Mouse (Mus musculus): ENCODE data around the gene Il24. TPM values are rescaled to one million over a fixed set of nuclear protein-coding genes. Genes with fewer than 3 reads are reported as not detected.

Il24 gene
- polyA plus RNA-seq, 1 experiment: not detected

DNA sequence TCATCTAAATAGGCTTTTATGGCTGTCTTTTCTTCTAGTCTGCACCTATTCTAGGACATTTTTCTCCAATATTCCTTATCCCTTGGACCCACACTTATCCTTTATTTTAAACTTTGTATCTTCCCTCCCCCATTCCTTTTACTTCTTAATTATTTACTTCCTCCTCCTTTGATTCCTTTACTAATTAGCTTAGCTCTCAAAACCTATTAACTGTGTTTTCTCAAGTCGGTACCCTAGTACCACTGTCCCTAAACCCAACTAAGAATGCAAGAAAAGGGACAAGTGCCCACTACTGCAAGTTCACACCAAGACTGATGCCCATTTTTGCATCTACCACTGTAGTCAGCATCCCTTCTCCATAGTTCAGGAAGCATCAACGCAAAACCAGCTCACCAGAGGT is 31.5 kb downstream of the Il24 start:
- DNase-seq (ENCODE audit: extremely low spot score in 1 of 2, low spot score in 1 of 2): no peak

DNA sequence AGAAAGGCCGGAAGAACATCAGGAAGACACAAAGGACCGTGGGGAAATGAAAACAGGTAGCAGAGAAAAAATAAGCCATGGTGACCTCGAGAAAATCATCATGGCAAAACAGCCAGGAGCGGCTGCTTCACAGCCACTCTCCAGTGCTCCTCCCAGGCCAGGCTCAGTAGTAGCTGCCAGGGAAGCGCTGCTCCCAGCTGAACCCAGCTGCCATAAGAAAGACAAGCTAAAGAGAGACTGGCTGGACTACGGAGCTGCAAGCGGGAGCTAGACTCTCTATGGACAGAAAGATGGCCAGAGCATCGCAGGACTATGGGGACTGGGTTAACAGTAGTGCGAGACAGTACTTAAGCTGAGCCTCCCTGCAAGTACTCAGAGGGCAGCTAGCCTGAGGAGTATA is 32.4 kb downstream of the Il24 start:
- DNase-seq (ENCODE audit: extremely low spot score in 1 of 2, low spot score in 1 of 2): no peak

DNA sequence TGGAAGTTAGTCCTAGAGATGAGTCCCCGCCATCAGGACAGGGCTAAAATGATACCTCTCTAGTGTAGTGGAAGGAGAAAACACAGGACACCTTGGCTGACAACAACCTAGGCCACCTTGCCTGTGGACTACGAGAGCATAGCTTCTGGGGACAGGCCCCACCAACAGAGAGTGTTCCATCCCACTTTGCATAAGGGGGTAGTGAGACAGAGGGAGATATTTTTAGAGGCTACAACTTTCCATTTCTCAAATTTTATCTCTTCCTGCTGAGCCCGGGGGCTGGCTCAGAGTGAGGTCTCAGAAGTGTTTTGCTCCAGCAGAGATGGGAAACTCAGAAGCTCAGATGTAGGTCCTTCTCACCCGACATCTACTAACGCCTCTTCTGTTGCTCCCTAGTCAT is 36.8 kb downstream of the Il24 start:
- no peak for DNase-seq (ENCODE audit: extremely low spot score in 1 of 2, low spot score in 1 of 2)

DNA sequence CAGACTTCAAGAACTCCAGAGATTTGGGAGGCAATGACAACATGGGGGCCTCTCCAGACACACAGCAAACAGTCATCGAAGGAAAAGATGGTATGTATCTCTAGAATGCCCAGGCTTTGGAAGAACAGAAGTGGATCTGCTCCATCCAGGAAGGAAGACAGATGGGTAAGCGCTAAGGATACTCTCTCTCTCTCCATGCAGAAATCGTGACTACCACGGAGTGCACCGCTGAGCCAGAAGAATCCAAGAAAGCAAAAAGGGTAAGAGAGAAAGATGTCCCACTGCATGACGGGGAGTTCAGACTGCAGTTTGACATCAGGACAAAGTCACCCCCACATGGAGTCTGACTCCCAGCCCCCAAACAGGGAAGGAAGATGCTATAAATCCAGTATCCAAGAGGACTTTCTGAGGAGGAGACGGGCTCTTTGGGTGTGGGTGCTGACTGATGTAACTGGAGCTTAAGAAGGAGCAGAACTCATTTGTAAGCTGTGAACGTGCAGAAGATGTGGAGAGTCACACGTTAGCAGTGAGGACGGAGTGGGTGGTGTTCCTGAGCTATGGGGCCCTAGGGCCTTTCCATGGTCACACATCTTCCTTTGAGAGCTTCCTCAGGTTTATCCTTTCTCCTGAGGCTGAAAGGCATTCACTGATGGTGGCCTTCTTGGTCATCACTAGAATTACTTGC is 37.6 kb downstream of the Il24 start:
- peak; percentile 12 to 44 for DNase-seq (ENCODE audit: extremely low spot score in 1 of 2, low spot score in 1 of 2)

DNA sequence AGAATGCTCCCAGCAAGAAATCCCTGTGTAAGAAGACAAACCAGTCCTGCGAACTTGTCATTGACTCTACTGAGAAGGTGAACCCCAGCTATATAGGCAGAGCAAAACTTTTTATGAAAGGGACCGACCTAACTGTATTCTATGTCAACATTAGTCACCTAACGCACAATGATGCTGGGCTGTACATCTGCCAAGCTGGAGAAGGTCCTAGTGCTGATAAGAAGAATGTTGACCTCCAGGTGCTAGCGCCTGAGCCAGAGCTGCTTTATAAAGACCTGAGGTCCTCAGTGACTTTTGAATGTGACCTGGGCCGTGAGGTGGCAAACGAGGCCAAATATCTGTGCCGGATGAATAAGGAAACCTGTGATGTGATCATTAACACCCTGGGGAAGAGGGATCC is 42.7 kb downstream of the Il24 start:
- no peak for DNase-seq (ENCODE audit: extremely low spot score in 1 of 2, low spot score in 1 of 2)

DNA sequence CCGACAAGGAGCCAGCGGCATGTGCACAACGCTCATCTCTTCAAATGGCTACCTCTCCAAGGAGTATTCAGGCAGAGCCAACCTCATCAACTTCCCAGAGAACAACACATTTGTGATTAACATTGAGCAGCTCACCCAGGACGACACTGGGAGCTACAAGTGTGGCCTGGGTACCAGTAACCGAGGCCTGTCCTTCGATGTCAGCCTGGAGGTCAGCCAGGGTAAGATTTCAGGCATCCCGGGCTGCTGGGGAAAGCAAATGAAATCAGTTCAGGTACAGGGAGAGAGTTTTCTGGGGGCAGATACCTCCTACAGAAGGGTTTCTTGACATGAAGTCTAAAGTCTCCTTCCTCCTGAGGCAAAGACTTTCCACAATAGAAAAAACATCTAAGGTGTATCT is 45.6 kb downstream of the Il24 start:
- DNase-seq (ENCODE audit: extremely low spot score in 1 of 2, low spot score in 1 of 2): no peak

DNA sequence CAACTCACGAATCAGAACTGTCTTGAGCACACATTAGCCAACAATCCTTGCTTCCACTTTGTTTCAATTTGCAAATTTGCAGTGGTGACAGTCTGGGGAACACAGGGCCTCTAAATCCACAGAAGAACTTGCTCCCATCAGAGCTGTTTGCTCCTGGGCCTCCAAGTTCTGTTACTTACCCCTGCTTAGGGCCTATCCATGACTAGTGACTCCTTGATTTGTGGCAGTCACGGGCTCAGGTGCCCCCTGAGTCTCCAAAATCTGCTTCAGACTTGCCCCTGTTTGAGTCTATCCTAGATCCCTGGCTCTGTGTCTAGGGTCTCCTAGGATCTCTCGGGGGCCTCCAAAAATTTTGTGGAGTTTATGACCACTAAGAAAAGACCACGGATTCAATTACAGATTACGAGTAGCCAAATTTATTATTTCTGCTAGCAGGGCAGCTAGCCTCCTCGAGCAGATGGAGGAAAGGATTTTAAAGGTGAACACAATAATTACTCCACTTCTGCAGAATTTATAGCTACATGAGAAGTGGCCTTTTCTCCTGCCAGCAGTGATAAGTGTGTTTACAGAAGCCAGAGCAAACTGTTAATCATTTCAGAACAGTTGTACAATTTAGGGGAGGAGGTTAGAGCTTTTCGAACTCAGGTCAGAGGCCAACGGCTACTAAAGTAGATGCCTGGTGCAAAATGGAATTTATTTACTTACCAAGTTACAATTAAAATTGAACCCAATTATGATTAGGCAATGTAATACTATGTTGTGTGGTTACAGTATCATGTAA is 46.5 kb downstream of the Il24 start:
- no peak for DNase-seq (ENCODE audit: extremely low spot score in 1 of 2, low spot score in 1 of 2)

DNA sequence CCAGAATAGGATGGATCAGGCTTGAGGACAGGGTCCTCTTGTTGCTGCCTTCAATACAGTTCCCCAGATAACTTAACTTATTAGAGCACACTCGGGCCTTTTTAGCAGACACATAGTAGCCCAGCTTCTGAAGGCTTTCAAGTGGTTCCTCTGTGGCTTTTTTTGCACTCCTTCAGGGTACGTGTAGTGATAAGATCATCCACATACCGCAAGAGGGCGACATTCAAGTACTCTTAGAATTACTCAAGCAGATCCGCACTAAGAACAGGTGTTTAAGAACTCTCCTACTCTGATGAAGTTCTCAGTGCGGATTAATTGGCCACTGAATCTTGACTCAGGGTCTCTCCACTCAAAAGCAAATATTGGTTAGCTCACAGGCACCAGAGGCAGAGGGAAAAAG is 49.0 kb downstream of the Il24 start:
- peak in 1 of 2 experiments; percentile 20 for DNase-seq (ENCODE audit: extremely low spot score in 1 of 2, low spot score in 1 of 2)

DNA sequence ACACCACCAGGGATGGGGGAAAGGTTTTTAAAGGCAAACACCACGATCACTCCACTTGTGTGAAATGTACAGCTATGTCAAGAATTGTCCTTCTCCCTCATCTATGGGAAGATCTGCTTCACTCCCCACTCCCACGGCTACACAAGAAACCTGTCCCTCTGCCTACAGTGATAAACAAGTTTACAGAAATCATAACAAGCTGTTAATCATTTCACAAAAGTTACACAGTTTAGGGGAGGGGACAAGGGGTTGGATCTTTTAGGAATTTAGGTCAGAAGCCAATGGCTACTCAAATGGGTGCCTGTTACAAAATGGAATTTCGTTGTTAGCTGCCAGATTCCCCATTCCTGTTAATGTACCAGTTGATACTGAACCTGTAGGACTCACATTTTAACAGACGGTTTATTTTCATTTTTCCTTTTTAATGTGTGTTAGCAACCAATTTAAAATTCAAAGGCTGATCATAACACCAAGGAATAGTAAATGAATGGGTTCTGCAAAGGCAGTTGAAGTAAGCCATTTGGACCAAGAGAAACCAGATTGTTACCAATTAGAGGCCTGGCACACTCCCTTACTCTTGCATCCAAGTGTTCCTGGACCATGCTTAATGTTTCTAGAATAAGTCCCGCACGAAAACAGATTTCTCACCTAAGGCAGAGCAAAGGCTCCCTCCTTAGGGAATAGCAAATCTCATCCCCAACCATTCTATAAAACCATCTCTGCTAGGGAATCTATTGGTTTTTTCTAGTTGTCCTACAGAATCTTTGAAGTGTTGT is 51.9 kb downstream of the Il24 start:
- no peak for DNase-seq (ENCODE audit: extremely low spot score in 1 of 2, low spot score in 1 of 2)

DNA sequence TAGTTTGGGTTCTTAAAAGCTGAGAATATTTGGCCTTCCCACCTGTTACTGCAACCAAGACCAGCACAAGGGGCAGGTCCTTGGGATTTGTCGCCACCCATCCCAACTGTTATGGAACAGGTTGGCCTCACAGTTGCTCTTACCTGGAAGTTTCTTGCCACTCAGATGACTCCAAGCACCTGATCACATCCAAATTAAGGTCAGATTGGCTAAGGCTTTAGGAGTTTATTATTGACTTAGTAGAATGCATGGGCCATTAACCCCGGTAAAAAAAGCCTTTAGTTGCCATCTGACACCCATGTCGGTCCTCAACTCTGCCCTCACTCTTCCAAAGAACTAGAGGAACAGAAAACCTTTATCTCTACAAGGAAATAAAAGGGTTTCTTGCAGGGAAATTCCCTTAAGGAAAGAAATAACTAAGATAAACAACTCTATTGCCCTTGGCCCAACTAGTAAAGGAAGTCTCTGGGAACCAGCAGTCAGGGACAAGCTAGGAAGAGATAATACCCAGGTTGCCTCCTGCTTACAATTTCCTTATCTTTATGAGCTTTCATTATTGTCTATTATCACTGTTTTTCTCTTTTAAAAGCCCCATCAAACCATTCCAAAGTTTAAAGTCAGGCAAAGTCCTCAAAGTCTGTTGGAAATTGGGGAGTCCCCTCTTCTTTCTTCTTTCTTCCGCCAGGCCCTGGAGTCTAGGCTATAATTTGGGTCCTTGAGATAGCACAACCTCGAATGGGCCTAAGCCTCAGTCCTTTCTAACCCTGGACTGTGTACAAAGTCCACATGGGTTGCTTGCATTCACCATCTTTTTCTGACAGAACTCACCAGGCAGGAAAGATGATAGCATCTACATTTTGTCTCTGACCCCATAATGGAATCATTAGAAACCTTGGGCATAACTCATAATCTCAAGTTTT is 54.8 kb downstream of the Il24 start:
- no peak for DNase-seq (ENCODE audit: extremely low spot score in 1 of 2, low spot score in 1 of 2)

Other genes starting within 250 kb of the Il24 start
- gene C4bp, start 225.8 kb downstream of the Il24 start, polyA plus RNA-seq (2012; rRNA removed): 0.02 TPM in 1 of 2 replicates, not detected in the other
- gene Gm29427, start 171.7 kb downstream of the Il24 start, polyA plus RNA-seq (2012; rRNA removed): 0.12 TPM in 1 of 2 replicates, not detected in the other
- 7.8 and 7.9 TPM in 2 replicates for gene Yod1, start 170.1 kb downstream of the Il24 start, polyA plus RNA-seq (2012; rRNA removed)
- 49.8 and 54.3 TPM in 2 replicates for gene Pfkfb2, start 158.2 kb downstream of the Il24 start, polyA plus RNA-seq (2012; rRNA removed)
- gene AA986860, start 155.5 kb downstream of the Il24 start, polyA plus RNA-seq (2012; rRNA removed): 2.5 and 2.9 TPM in 2 replicates
- gene Fcamr, start 86.6 kb downstream of the Il24 start, polyA plus RNA-seq (2012; rRNA removed): 0.10 TPM in 1 of 2 replicates, not detected in the other
- 0.04 and 0.11 TPM in 2 replicates for gene Pigr, start 60.8 kb downstream of the Il24 start, polyA plus RNA-seq (2012; rRNA removed)
- 0.28 and 1.0 TPM in 2 replicates for gene Fcmr, start 21.8 kb downstream of the Il24 start, polyA plus RNA-seq (2012; rRNA removed)
- not detected in 2 replicates for gene Il20, start 24.0 kb upstream of the Il24 start, polyA plus RNA-seq (2012; rRNA removed)
- not detected in 2 replicates for gene Il19, start 52.7 kb upstream of the Il24 start, polyA plus RNA-seq (2012; rRNA removed)
- gene Il10, start 132.4 kb upstream of the Il24 start, polyA plus RNA-seq (2012; rRNA removed): not detected in 2 replicates
- 27.6 and 28.6 TPM in 2 replicates for gene Mapkapk2, start 210.4 kb upstream of the Il24 start, polyA plus RNA-seq (2012; rRNA removed)